Mouse (Mus musculus): ENCODE measurements at regions not wholly inside any gene's neighbourhood (a gene's known extent, or its start where the extent isn't known, plus 50 kb on each side); places are given as distances from the start of the nearest gene placed in this dataset.

- no peak for DNase-seq
Observed at GRCm38 (mm10) chr13:82849037-82849436, 654.8 kb upstream of the Mef2c start.

- no peak for DNase-seq
Observed at GRCm38 (mm10) chr13:82869869-82870268, 634.0 kb upstream of the Mef2c start.

- DNase-seq = no peak
Observed at GRCm38 (mm10) chr13:82874091-82874490, 629.7 kb upstream of the Mef2c start.

GRCm38 (mm10) chr13:82883368-82883767 lies 620.5 kb upstream of the Mef2c start:
- DNase-seq = no peak

- no peak for DNase-seq
Observed at GRCm38 (mm10) chr13:82888755-82889154, 615.1 kb upstream of the Mef2c start.

- DNase-seq = peak in 1 of 2 experiments; percentile 4
Observed at GRCm38 (mm10) chr13:82892731-82893130, 611.1 kb upstream of the Mef2c start.

- DNase-seq = no peak
Observed at GRCm38 (mm10) chr13:82899686-82900085, 604.1 kb upstream of the Mef2c start.

- no peak for DNase-seq
Observed at GRCm38 (mm10) chr13:82902160-82902559, 601.7 kb upstream of the Mef2c start.

- DNase-seq = no peak
Observed at GRCm38 (mm10) chr13:82903637-82904036, 600.2 kb upstream of the Mef2c start.

GRCm38 (mm10) chr13:82907689-82908088 lies 596.1 kb upstream of the Mef2c start:
- no peak for DNase-seq

- no peak for DNase-seq
Observed at GRCm38 (mm10) chr13:82909151-82909550, 594.7 kb upstream of the Mef2c start.

GRCm38 (mm10) chr13:82912859-82913258 lies 591.0 kb upstream of the Mef2c start:
- DNase-seq = no peak

- DNase-seq = no peak
Observed at GRCm38 (mm10) chr13:82915194-82915593, 588.6 kb upstream of the Mef2c start.

GRCm38 (mm10) chr13:82930010-82930409 lies 573.8 kb upstream of the Mef2c start:
- no peak for DNase-seq

- no peak for DNase-seq
Observed at GRCm38 (mm10) chr13:82937856-82938255, 566.0 kb upstream of the Mef2c start.

- no peak for DNase-seq
Observed at GRCm38 (mm10) chr13:82942691-82943341, 561.0 kb upstream of the Mef2c start.

- no peak for DNase-seq
Observed at GRCm38 (mm10) chr13:82946931-82947330, 556.9 kb upstream of the Mef2c start.

- DNase-seq = no peak
Observed at GRCm38 (mm10) chr13:82949541-82949940, 554.3 kb upstream of the Mef2c start.

GRCm38 (mm10) chr13:82962333-82962732 lies 541.5 kb upstream of the Mef2c start:
- no peak for DNase-seq

GRCm38 (mm10) chr13:82971722-82972121 lies 532.1 kb upstream of the Mef2c start:
- DNase-seq = no peak

GRCm38 (mm10) chr13:82974210-82974811 lies 529.5 kb upstream of the Mef2c start:
- DNase-seq = no peak

GRCm38 (mm10) chr13:83001118-83001517 lies 502.7 kb upstream of the Mef2c start:
- no peak for DNase-seq

GRCm38 (mm10) chr13:83016686-83017085 lies 487.1 kb upstream of the Mef2c start:
- no peak for DNase-seq

- no peak for DNase-seq
Observed at GRCm38 (mm10) chr13:83020829-83021228, 483.0 kb upstream of the Mef2c start.

GRCm38 (mm10) chr13:83023972-83024371 lies 479.9 kb upstream of the Mef2c start:
- no peak for DNase-seq

All from lung, postnatal 4 days (tissue).